Mouse (Mus musculus) ES-E14 (cell line): ENCODE data around the gene Gm281.

Experiments used
- CHD2 ChIP-seq: IDR thresholded peaks from 2 replicates; pipeline ENCODE4 v1.6.1; 2014; ENCODE audit warnings: mild to moderate bottlenecking, low read depth, low read length, inconsistent platforms
- MAFK ChIP-seq: IDR thresholded peaks from 2 replicates; pipeline ENCODE4 v1.6.1; 2014; ENCODE audit warnings: mild to moderate bottlenecking, low read depth, low read length, inconsistent platforms; ENCODE audit not compliant: insufficient read depth
- ZC3H11A ChIP-seq: IDR thresholded peaks from 2 replicates; pipeline ENCODE4 v1.6.1; 2012; ENCODE audit warnings: low read depth, mild to moderate bottlenecking, inconsistent platforms, low read length, borderline replicate concordance

- TF ChIP-seq ZC3H11A = no peak
- TF ChIP-seq MAFK = no peak
- no peak for TF ChIP-seq CHD2
Observed at GRCm38 (mm10) chr14:13790446-13790845, 123.8 kb downstream of the Gm281 start.
